Mouse (Mus musculus) thymus, postnatal 36 days (tissue): Measurements from ENCODE around the gene Tinagl1.

Experiments
- DNase-seq, 2 experiments: peaks; one replicate each; pipeline ENCODE4 v3.0.0; 2022; ENCODE audit warnings: mixed read lengths in 2 of 2

Tinagl1 gene

DNA sequence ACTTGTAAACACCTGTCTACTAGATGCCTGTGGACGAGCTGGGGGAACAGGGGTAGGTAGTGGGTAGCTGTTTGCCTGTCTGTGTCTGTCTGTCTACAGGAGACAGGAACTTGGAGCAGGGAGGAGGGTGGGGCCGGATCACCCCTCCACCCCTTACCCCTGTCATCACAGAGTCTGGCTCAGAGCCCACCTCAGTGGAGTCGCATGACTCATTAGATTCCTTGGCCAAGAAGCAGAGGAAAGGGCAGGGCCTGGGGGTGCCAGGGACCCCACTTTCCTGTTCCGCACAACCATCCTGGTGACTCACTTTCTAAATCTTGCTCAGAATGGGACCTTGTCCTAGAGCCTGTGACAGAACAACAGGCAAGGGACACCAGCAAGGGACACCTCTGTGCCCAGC is 2.2 kb upstream of the Tinagl1 start:
- no peak for DNase-seq

DNA sequence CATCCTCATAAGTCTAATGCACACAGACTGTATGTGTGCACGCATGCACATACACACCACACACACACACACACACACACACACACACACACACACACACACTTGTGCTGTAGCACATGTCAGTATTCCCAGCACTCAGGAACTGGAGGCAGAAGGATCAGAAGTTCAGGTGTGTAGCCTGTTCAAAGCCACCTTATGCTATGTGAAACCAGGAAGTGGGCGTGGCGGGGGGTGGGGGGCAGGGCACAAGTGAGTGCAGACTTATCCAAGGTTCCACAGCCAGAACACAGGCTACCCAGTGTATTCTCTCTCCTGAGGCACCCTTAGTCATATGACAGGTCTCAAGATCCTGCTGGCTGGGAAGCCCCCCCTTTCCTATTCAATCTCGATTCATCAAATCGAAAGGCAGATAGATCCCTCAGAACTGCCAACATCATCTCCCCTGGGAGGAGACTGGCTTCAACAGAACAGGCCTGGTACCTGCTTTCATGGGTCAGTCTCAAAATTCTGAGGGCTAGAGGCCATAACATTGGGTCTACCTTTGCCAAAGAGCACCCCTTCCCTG is 1.3 kb upstream of the Tinagl1 start:
- no peak for DNase-seq

DNA sequence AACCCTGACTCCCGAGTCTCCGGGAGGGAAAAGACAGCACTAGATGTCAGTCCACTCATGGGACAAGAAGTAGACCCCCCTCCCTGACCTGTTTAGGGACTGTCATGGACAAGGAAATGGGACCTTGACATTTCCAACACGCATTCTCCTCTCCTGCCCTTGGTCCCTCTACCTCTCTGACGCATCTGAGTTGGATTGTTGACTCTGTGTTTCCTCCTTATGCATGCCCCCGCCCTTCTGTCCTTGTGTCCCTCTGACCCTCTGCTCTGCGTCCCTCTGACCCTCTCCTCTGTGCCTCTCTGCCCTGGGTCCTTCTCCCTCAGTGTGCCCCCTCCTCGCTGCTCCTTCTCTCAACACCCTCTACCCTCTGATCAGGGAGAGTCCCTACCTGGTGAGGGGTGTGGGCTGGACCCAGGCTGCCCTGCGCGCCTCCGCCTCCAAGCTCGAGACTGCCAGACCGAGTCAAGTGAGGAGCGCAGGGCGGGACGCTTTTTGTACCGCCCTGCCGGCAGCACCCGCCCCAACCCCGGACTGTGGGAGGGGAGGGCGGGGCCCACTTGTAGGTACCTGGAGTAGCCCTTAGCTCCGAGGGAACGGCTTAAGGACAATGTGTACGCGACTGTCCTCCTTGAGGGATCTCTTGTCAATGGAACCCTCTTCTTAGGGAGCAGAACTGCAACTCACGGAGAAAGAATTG is 439 bp downstream of the Tinagl1 start:
- no peak for DNase-seq

DNA sequence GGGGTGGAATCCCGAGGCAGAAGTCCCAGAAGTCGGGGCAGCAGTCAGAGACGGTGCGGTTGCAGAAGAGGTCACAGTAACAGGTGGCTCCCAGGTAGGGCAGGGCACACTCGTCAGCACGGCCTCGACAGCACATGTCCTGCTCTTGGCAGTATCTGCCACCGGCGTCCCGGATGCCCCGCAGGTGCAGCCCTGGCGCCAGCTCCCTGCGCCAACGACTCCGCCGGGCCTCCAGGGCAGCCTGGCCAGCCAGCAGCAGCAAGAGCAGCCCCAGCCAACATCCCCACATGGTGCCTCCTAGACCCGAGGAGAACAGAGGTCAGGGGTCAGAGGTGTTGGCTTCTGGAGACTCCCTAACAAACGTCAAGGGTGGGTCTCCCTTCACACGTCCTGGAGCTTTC is 1.0 kb downstream of the Tinagl1 start:
- no peak for DNase-seq

DNA sequence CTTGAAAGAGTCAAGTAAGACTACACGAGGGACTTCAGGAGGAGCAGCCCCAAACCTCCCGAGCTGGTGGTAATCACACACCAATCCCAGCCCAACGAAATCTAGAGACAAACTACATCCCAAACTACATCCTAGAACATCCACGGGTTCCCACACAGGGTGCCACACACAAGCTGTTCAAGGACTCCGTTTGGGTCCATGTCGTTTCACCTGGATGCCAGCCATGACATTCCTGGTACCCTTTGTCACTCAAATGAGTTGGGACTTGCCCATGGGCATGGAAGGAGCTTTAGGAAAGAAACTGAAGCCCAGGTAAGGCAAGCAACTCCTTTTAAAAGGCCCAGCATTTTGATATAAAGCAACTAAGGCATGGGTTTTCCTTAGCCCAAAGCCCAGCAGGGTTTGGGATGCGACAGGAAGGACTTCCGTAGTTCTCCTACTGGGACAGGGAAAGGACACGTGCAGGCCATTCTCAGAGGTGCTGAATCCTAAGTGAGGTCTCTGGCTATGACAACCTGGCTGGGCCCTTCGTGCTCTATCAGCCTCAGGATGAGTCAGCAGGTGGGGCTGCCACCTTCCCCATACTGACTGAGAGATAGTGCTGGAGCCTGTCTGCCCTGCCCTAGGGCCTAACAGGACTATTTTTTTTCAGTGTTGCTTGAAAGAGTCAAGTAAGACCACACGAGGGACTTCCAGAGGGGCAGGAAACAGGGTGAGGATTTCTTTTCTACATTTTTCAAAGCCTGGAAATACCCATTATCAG is 1.7 kb downstream of the Tinagl1 start:
- no peak for DNase-seq

DNA sequence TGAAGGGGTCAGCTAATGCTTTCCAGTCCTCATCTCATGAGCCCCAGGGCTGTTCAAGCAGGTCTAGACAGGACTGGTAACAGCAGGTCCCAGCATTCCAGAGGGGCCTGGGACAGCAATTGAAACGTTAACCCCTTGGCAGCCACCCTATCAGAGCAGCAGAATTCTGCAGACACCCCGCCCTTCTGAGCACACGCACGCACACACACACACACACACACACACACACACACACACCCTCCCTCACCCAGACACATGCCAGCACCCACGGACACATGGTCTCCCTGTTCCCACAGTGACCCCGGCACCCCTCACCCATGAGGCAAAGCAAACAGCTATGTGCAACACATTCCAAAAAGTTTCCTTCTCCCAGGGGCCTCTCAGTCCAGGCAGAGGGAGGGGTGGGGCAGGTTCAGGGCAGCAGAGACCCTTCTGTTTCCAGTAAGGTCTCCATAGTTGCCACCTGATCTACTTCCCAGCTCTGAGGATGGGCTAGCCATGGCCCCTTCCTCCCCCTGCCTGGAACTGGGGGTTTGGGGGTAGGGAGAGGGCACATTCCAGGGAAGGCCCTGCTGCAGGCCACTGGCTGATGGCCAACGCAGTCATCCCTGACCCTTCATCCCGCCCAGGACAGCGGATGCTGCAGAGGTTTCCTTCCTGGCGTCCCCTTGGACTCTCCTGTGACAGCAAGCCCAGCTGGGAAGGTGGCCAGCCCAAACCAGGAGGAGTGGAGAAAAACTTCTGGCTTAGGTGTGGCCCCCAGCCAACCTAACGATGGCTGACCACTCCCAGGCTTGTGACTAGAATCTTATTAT is 2.8 kb downstream of the Tinagl1 start:
- no peak for DNase-seq

- no peak for DNase-seq
Observed at GRCm38 (mm10) chr4:130170362-130170761, 4.6 kb downstream of the Tinagl1 start.

- DNase-seq, result no peak
Observed at GRCm38 (mm10) chr4:130169411-130169971, 5.4 kb downstream of the Tinagl1 start.

DNA sequence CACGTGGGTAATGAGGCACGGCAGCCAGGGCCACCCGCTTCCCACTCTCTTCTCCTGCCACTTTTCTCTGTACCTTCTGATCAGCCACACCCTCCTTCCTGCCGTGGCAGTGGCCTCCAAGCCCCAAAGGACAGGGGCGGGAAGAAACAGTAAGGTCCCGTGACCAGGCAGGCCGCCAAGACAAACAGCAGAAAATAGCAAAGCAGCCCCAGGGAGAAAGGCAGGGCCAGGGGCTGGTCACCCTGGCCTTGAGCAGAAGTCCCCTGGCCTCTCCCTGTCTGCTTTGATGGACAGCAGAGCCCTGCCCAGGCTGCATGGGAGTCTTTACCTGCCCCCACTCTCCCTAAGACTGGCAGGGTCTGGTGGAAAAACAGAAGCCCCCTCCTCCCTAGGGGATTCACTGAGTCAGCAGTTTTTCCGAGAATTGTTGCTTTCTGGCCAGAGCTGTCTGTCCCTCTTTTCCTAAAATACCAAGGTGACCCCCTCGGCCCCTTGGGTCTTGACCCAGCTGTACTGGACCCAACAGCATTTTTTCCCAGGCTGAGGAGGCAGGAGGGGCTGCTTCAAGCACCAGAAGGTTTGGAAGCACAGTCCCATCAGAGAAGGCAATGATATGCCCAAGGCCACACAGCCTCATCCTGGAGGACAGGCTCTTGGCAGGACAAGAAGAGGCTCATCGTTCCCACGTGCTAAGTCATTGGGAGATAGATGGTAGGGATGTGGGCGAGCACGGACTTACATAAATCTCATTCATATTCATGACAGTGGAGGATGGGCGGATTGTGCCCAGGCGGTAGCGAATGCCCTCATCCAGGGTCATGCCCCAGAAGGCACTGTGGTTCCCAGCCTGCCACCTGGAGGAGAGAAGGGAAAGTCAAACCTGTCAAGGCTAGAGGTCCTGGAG is 6.4 kb downstream of the Tinagl1 start:
- DNase-seq, result no peak

- DNase-seq, result no peak
Observed at GRCm38 (mm10) chr4:130167814-130168213, 7.1 kb downstream of the Tinagl1 start.

DNA sequence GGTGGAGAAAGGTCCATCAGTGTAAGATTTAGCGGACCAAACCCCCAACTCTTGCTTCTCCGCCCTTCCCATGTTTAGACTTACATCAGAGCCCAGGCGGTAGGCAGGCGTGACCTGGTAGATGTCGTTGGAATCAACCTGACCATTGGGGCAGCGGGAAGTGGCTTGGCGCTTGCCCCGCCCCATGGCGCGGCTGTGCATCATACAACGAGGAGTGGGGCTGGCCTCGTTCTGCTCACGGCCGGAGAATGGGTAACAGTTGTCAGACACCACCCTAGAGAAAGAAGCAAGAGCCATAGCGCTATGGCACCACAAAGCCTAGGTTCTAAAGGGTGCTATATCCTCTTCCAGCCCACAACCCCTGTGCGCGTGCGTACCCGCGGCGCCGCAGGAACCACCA is 7.6 kb downstream of the Tinagl1 start:
- DNase-seq, result no peak

- DNase-seq, result no peak
Observed at GRCm38 (mm10) chr4:130166592-130166991, 8.3 kb downstream of the Tinagl1 start.

DNA sequence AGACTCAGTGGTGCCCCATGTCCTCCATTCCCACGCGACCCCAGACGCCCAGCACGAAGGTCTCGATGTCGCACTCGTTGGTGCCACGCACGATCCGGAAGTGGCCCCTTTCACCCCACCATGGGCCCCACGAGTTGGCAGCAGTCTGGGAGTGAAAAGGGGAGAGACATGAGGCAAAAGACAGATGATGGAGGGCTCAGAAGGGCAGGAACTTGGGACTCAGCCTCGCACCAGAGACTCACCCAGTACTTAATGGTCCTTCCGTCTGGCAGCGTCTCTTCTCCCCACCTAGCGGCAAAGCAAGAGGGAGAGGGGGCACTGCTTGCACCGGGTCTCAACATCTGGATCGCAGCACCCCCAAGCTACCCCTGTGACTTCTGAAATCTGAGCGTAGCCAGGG is 8.9 kb downstream of the Tinagl1 start:
- no peak for DNase-seq

DNA sequence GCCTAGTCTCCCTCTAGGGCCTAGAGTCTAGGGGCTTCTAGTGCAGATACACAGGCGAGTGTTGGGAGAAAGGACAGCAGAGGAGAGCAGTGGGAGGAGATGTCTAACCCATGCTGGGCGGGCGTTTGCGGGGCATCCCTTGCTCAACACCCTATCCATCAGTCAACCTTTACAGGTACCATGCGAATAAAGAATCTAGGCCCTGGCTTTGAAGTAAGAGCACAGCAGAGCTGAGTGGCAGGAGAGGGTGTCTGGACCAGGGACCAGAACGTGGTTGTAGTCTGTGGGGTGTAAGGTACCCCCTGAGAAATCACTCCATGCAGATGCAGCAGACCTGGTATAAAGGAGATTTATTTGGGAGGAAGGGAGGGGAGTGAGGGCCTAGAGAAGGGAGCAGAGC is 10.8 kb downstream of the Tinagl1 start:
- DNase-seq, result no peak

GRCm38 (mm10) chr4:130163391-130163861 is 11.5 kb downstream of the Tinagl1 start:
- DNase-seq, result no peak

DNA sequence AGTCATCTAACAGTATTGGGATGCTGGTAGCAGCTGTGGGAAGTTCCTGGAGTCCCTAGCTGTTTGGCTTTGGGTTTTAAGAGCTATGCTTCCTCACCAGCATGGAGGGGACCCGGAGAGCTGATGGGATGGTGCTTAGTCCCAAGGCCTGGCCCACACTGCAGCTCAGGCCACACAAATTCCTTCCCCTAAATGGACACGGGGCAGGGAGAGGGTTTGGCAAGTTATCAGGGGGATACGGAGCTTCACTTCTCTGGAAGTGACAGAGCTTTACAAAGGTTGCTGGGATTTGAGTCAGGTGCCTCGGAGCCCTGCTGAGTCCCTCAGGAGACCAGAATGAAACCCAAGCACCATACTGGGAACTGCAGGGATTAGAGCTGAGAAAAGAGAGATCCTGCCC is 13.6 kb downstream of the Tinagl1 start:
- no peak for DNase-seq

DNA sequence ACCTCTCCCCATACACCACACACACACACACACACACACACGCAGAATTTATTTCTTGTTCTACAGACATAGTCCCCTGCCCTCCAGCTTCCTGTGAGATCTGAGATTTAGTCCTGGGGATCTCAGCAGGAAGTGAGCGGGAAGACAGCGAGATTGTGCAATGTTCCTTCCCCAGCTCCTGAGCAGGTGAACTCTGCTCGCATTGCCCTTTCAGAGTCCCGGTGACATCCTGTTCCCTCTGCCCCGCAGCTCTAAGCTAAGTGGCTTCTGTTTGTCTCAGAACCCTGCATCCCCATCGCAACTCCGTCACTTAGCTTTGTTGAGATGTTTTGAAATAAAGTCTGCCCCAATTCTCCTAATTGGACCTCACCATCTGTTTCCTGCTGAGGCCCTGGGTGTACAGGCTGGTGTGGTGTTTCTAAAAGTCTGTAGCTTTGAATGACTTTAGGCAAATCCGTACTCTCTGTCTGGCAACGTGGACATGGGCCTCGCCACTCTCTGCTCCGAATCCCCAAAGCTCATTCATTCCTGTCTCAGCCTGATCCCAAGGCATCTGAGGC is 18.0 kb downstream of the Tinagl1 start:
- DNase-seq, result no peak

DNA sequence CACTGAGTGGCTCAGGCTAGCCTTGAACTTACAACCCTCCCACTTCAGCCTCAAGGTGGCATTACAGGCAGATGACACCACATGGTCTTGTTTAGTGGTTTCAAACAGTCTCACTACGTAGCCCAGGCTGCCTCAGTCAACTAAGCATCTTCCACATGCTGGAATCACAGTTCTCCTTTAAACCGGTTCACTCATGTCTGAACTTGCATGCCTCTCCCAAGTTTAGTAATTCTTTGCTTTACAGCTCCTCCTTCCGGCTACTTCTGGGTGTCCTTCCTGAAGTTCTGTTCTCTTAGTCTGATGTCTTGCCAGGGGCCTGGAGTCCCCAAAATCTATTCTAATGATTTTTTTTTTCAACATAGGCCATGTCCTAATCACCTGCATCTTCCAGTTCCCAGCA is 20.7 kb downstream of the Tinagl1 start:
- DNase-seq, result no peak

- DNase-seq, result no peak
Observed at GRCm38 (mm10) chr4:130148405-130148804, 26.5 kb downstream of the Tinagl1 start.

DNA sequence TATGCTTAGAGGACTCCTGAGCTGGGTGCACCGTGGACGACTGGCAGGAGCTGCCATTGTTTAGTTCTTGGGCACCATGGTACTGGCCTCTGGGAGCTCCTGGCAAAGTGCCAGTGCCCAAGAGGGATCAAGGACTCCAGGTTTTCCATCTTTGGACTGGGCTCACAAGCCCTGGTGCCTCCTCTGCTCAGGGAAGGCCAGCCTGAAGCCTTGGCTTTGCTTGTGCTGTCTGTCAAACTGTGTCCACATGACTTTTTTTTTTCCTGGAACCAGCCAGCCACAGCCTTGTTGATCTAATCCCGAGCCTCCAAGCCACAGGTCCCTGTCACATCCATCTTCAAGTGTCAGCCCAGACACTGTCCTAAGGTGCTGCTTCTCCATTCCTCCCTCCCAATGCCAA is 33.1 kb downstream of the Tinagl1 start:
- DNase-seq, result no peak

DNA sequence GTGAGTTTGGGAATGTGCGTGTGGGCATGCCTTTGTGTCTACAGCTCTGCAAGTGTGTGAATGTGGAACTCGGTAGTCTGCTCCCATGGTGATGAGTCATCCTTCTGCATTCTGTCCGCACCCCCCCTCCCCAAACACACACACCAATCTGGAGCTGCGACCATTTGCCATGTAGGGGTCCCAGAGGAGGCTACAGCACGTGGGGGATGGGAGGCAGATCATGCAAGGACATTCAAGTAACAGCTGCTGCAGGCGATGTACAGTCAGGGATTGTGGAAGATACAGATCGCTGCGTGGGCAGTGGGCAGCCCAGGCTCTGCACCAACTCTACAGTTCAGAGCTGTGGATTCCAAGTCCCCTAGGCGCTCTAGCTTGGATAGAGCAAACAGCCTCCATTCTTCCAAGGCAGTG is 33.9 kb downstream of the Tinagl1 start:
- no peak for DNase-seq

- no peak for DNase-seq
Observed at GRCm38 (mm10) chr4:130139214-130139492, 35.8 kb downstream of the Tinagl1 start, which contains the start of gene Hcrtr1. Gene Hcrtr1, minus strand, starts transcription at chr4:130139359.
